In the genomic region with DNA sequence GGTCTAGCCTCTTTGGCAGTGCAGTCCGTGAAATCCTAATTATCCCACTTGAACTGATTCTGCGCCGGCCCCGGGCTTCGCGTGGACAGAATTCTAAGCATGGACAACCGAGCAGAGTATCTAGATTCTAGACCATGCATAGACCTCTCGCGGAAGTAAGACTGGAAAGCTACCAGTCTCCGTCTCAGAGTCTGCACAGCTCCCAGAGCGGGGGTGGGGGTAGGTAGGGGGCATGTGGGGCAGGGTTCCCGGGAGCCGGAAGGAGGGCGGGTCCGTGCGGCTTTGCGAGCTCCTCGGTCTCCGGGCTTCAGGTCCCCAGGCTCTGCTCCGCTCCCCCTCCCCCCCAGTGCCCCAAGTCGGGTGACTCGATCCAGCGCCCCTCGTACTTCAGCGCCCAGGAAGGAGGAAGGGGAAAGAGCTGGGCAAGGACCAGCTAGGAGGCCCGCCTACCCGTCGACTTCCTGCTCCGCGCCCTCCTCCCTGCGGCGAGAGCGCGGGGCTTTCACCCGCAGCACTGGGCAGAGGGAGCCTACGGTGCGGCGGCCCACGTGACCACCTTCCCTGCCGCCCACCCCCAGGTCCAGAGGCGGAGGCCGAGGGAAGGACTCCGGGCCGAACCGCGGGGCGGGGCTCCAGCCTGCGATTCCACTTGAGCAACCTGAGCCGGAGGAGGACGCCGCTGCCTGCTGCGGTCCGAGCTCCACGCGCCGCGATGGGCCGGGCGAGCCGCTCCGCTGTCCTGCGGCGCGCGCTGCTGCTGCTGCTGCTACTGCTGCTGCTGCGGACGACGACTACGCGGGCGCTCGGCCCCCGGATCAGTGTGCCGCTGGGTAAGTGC, we compare ENCODE assay signal across 8 mouse cellular contexts. TPM values are rescaled to one million over a fixed set of nuclear protein-coding genes. Genes with fewer than 3 reads are reported as not detected.
DNase-seq lines count a peak whose midpoint lies in the region; ATAC-seq and TF ChIP-seq lines count a peak whose summit lies in the region.

No protein-coding gene starts in this region.

- H3K4me2 ChIP-seq in CH12.LX (ENCODE audit: insufficient read depth, low read depth, poor library complexity, severe bottlenecking), result peak overlapping the region; percentile 90
- H3K4me2 ChIP-seq in forebrain, embryonic 13.5 days, result peak overlapping the region; percentile 78

- H3K9ac ChIP-seq in CH12.LX (ENCODE audit: insufficient read depth, low read depth), result peak overlapping the region; percentile 69
- H3K9ac ChIP-seq in forebrain, embryonic 13.5 days, result peak overlapping the region; percentile 94

- H3K27ac ChIP-seq in CH12.LX (ENCODE audit: insufficient read depth, low read depth), result peak overlapping the region; percentile 67
- peak overlapping the region; percentile 95 for H3K27ac ChIP-seq in forebrain, embryonic 13.5 days

- WGBS in forebrain, embryonic 13.5 days, result under 1% methylated on average over 59 of the region's 74 CpGs
- WGBS in lung, adult 2 months, result under 1% methylated on average over 70 of the region's 74 CpGs

- no peaks in the 10 kb centered on the region for H3K9me3 ChIP-seq in CH12.LX (replicated peaks; ENCODE audit: low read length)
- H3K9me3 ChIP-seq in forebrain, embryonic 13.5 days (replicated peaks), result no peaks in the 10 kb centered on the region

- H3K4me3 ChIP-seq in CH12.LX (replicated peaks in 1 of 3; ENCODE audit: low read depth in 2 of 3, low read length in 2 of 3, poor library complexity in 1 of 3), result peak overlapping the region; percentile 81 to 91 (median 85)
- H3K4me3 ChIP-seq in forebrain, embryonic 13.5 days, result peak overlapping the region; percentile 75
- peak overlapping the region; percentile 77 for H3K4me3 ChIP-seq in lung, adult 2 months (replicated peaks; ENCODE audit: extremely low read depth, low read depth, low read length)

- DNase-seq in CH12.LX (ENCODE audit: extremely low read depth), result no peak
- DNase-seq in heart, postnatal 10 days, result peak; percentile 81 to 82
- peak; percentile 69 to 70 for DNase-seq in layer of hippocampus, adult 18-20 months (ENCODE audit: low spot score in 2 of 2)
- DNase-seq in lung, adult 2 months, result peak; percentile 82
- peak; percentile 68 to 77 for DNase-seq in thymus, adult 18-20 months

- no peak for TF ChIP-seq RAD21 in CH12.LX (IDR thresholded peaks at IDR 0.05; ENCODE audit: low read depth, low read length)

- TF ChIP-seq CTCF in CH12.LX (conservative IDR thresholded peaks at IDR 0.05 in 1 of 2, IDR thresholded peaks at IDR 0.05 in 1 of 2; ENCODE audit: low read depth in 2 of 2, low read length in 2 of 2), result no peak
- no peak for TF ChIP-seq CTCF in lung, adult 2 months (IDR thresholded peaks at IDR 0.05; ENCODE audit: insufficient read depth, low read length)

- TF ChIP-seq EP300 in CH12.LX (IDR thresholded peaks at IDR 0.05; ENCODE audit: low read length), result no peak; the same call in 1 of the 2 replicates

- in situ Hi-C loops in CH12.LX (cut with MboI; ENCODE audit: low pct_ligation_motif_present, low pct_unique_long_range_greater_than_20kb, low sequenced_read_pairs), result loop anchor here (5.0 kb wide), 1 partner anchor 36 kb away; no protein-coding TSS in a partner anchor

- H3K27me3 ChIP-seq in CH12.LX (replicated peaks), result peaks cover 3% of the 10 kb centered on the region
- no peaks in the 10 kb centered on the region for H3K27me3 ChIP-seq in forebrain, embryonic 13.5 days

- peaks cover 35 to 76% of the 10 kb centered on the region in 2 experiments for H3K4me1 ChIP-seq in CH12.LX (ENCODE audit: control insufficient read depth in 1 of 2, insufficient read depth in 2 of 2)
- peaks cover 78% of the 10 kb centered on the region for H3K4me1 ChIP-seq in forebrain, embryonic 13.5 days
- H3K4me1 ChIP-seq in lung, adult 2 months (ENCODE audit: control insufficient read depth, insufficient read depth, low read length), result peaks cover 3% of the 10 kb centered on the region

- dilution Hi-C loops in CH12.LX (cut with MboI; ENCODE audit: extremely low pct_ligation_motif_present, extremely low pct_unique_long_range_greater_than_20kb, low sequenced_read_pairs), result no loop called here

- peaks cover 4 to 7% of the 10 kb centered on the region in 2 experiments for H3K36me3 ChIP-seq in CH12.LX (replicated peaks in 1 of 2; ENCODE audit: control insufficient read depth in 1 of 2, insufficient read depth in 1 of 2, low read length in 1 of 2)
- peaks cover 13% of the 10 kb centered on the region; the same call in 1 of the 2 replicates for H3K36me3 ChIP-seq in forebrain, embryonic 13.5 days (ENCODE audit: poor library complexity, severe bottlenecking)

- peaks cover 32% of the 10 kb centered on the region for H3K79me2 ChIP-seq in CH12.LX (replicated peaks; ENCODE audit: control insufficient read depth, extremely low read depth, insufficient read depth, poor library complexity, severe bottlenecking)

- ATAC-seq in cerebellum, adult (ENCODE audit: insufficient number of reproducible peaks, low FRiP score, low TSS enrichment), result peak; percentile 71
- ATAC-seq in forebrain, embryonic 13.5 days, result peak; percentile 87
- ATAC-seq in neutrophil, adult 5-6 weeks (ENCODE audit: extremely low read depth, insufficient number of reproducible peaks, low FRiP score, poor library complexity, severe bottlenecking), result peak; percentile 52

- TF ChIP-seq POLR2A in CH12.LX (IDR thresholded peaks at IDR 0.05; ENCODE audit: low read depth, low read length), result peak; percentile 67
- TF ChIP-seq POLR2A in lung, adult 2 months (IDR thresholded peaks at IDR 0.05; ENCODE audit: borderline replicate concordance, extremely low read depth, low read depth, low read length), result 0 out of 2 replicates have a peak, but pooled peaks have one; percentile 17

- intact Hi-C loops in heart, postnatal 10 days (cut with DNase I), result no loop called here

TF ChIP-seq in CH12.LX, 34 proteins besides CTCF, POLR2A, EP300 and RAD21 (continues in another document):
- no peak for TF ChIP-seq ZNF384 (IDR thresholded peaks at IDR 0.05; ENCODE audit: low read depth, low read length)
- no peak for TF ChIP-seq JUND (conservative IDR thresholded peaks at IDR 0.05; ENCODE audit: low read depth, low read length)
- TF ChIP-seq TBP (conservative IDR thresholded peaks at IDR 0.05; ENCODE audit: low read depth, low read length), result no peak
- TF ChIP-seq PAX5 (IDR thresholded peaks at IDR 0.05; ENCODE audit: low read length), result no peak
- peak; percentile 56 for TF ChIP-seq CHD2 (IDR thresholded peaks at IDR 0.05; ENCODE audit: low read length)
- 0 out of 2 replicates have a peak, but pooled peaks have one; percentile 13 for TF ChIP-seq MEF2A (IDR thresholded peaks at IDR 0.05; ENCODE audit: borderline replicate concordance, low read depth, low read length)
- no peak for TF ChIP-seq SIN3A (IDR thresholded peaks at IDR 0.05; ENCODE audit: low read length)
- peak; percentile 51; the same call in 1 of the 2 replicates for TF ChIP-seq HCFC1 (IDR thresholded peaks at IDR 0.05; ENCODE audit: low read depth, low read length)
- no peak for TF ChIP-seq JUN (IDR thresholded peaks at IDR 0.05; ENCODE audit: insufficient read depth, low read depth, low read length)
- no peak for TF ChIP-seq CHD1 (IDR thresholded peaks at IDR 0.05; ENCODE audit: low read depth, low read length)
- TF ChIP-seq ELF1 (IDR thresholded peaks at IDR 0.05; ENCODE audit: low read depth, low read length), result peak; percentile 80
- TF ChIP-seq MAFK (IDR thresholded peaks at IDR 0.05; ENCODE audit: insufficient replicate concordance, low read length), result no peak
- TF ChIP-seq SMC3 (IDR thresholded peaks at IDR 0.05; ENCODE audit: low read depth, low read length), result no peak
- peak; percentile 62 for TF ChIP-seq NELFE (IDR thresholded peaks at IDR 0.05; ENCODE audit: low read depth, low read length)
- TF ChIP-seq TCF12 (IDR thresholded peaks at IDR 0.05; ENCODE audit: low read depth, low read length), result no peak
- no peak for TF ChIP-seq E2F4 (IDR thresholded peaks at IDR 0.05; ENCODE audit: insufficient replicate concordance, low read depth, low read length)
- TF ChIP-seq MAZ (IDR thresholded peaks at IDR 0.05; ENCODE audit: low read depth, low read length), result no peak; the same call in 1 of the 2 replicates

RNA-seq across cellular contexts. Expression of gene Sema4b, which starts 11.5 kb away (rescaled TPM):
- 8.6 and 9.4 TPM in 2 replicates for total RNA-seq in CH12.LX (2012; rRNA removed)
- total RNA-seq in CH12.LX (2014; rRNA removed), result 1.3 and 1.5 TPM in 2 replicates
- polyA plus RNA-seq in CH12.LX (2012; ENCODE audit: insufficient read length, low read depth), result 5.2 and 6.7 TPM in 2 replicates
- 20.7 and 22.3 TPM in 2 replicates for polyA plus RNA-seq in forebrain, embryonic 13.5 days (2015; fragmentation: Nextera tagmentation; extraction: Ambion mirVana)
- 10 to 100 TPM; 14.7 to 16.6 TPM for total RNA-seq in heart, postnatal 10 days (2021)
- 10 to 100 TPM; 22.0 to 23.6 TPM for total RNA-seq in layer of hippocampus, adult 18-20 months (2021)
- polyA plus RNA-seq in lung, adult 2 months (2012; rRNA removed), result 14.7 and 19.0 TPM in 2 replicates
- total RNA-seq in neutrophil, adult 5-6 weeks (2017), result 41.3 and 42.9 TPM in 2 replicates

RNA-seq across cellular contexts. Expression of gene Cib1, which starts 34.5 kb away (rescaled TPM):
- total RNA-seq in CH12.LX (2012; rRNA removed) (69.6 and 73.1 TPM in 2 replicates), CH12.LX (2014; rRNA removed) (29.1 and 29.5 TPM in 2 replicates)
- polyA plus RNA-seq in CH12.LX (2012; ENCODE audit: insufficient read length, low read depth), result 48.1 and 51.8 TPM in 2 replicates
- 34.4 and 37.8 TPM in 2 replicates for polyA plus RNA-seq in forebrain, embryonic 13.5 days (2015; fragmentation: Nextera tagmentation; extraction: Ambion mirVana)
- total RNA-seq in heart, postnatal 10 days (2021), result 10 to 100 TPM; 27.8 to 28.1 TPM
- 10 to 100 TPM; 22.3 to 25.3 TPM for total RNA-seq in layer of hippocampus, adult 18-20 months (2021)
- polyA plus RNA-seq in lung, adult 2 months (2012; rRNA removed), result 93.8 and 94.6 TPM in 2 replicates
- total RNA-seq in neutrophil, adult 5-6 weeks (2017), result 72.9 and 88.3 TPM in 2 replicates

RNA-seq across cellular contexts. Expression of gene Gdpgp1, which starts 34.5 kb away (rescaled TPM):
- total RNA-seq in CH12.LX (2012; rRNA removed) (3.6 and 4.2 TPM in 2 replicates), CH12.LX (2014; rRNA removed) (1.9 and 2.0 TPM in 2 replicates)
- 2.9 and 3.0 TPM in 2 replicates for polyA plus RNA-seq in CH12.LX (2012; ENCODE audit: insufficient read length, low read depth)
- polyA plus RNA-seq in forebrain, embryonic 13.5 days (2015; fragmentation: Nextera tagmentation; extraction: Ambion mirVana), result 3.3 and 3.8 TPM in 2 replicates
- 1 to 10 TPM; 2.2 to 2.4 TPM for total RNA-seq in heart, postnatal 10 days (2021)
- total RNA-seq in layer of hippocampus, adult 18-20 months (2021), result 1 to 10 TPM; 6.0 to 6.1 TPM
- polyA plus RNA-seq in lung, adult 2 months (2012; rRNA removed), result 2.4 and 3.2 TPM in 2 replicates
- total RNA-seq in neutrophil, adult 5-6 weeks (2017), result 3.4 and 4.9 TPM in 2 replicates

RNA-seq across cellular contexts. Expression of gene Ttll13, which starts 48.0 kb away (rescaled TPM):
- total RNA-seq in CH12.LX (2012; rRNA removed) (0.59 TPM in 2 replicates), CH12.LX (2014; rRNA removed) (not detected in 2 replicates)
- polyA plus RNA-seq in CH12.LX (2012; ENCODE audit: insufficient read length, low read depth), result 0.55 TPM in 1 of 2 replicates, not detected in the other
- polyA plus RNA-seq in forebrain, embryonic 13.5 days (2015; fragmentation: Nextera tagmentation; extraction: Ambion mirVana), result 0.97 and 1.8 TPM in 2 replicates
- under 1 TPM; 0.45 to 0.74 TPM for total RNA-seq in heart, postnatal 10 days (2021)
- 1 to 10 TPM; 1.9 to 2.8 TPM for total RNA-seq in layer of hippocampus, adult 18-20 months (2021)
- 1.2 and 1.3 TPM in 2 replicates for polyA plus RNA-seq in lung, adult 2 months (2012; rRNA removed)
- total RNA-seq in neutrophil, adult 5-6 weeks (2017), result 0.61 and 2.7 TPM in 2 replicates
